Mouse (Mus musculus): ENCODE data around the gene Iqschfp.

DNA sequence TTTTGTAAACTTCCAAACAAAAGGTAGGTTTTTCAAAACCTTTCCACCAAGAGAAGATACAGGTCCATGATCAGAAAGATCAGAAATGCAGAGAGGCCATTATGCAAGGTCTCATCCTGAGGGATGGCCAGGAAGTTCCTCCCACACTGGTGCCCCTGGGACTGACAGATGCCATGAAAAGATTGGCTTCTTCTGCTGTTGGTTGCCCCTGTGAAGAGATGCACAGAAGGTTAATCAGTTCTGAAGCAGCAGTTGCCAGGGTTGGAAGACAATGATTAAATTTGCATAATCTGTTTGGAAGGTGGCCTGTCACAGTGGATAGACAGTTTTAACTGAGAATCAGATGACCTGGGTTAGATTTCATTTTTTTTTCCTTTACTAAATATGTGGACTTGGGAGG lies 491.6 kb downstream of the Iqschfp start:
- TF ChIP-seq CTCF (IDR thresholded peaks at IDR 0.05; ENCODE audit: borderline replicate concordance, control insufficient read depth, extremely low read depth, insufficient read depth, low read length, poor library complexity) (no peak), POLR2A (IDR thresholded peaks at IDR 0.05; ENCODE audit: control insufficient read depth, extremely low read depth, insufficient read depth, low read length, poor library complexity) (no peak)

All from thymus, adult 2 months (tissue).